ENCODE assay signal across 23 mouse cellular contexts in the genomic region with DNA sequence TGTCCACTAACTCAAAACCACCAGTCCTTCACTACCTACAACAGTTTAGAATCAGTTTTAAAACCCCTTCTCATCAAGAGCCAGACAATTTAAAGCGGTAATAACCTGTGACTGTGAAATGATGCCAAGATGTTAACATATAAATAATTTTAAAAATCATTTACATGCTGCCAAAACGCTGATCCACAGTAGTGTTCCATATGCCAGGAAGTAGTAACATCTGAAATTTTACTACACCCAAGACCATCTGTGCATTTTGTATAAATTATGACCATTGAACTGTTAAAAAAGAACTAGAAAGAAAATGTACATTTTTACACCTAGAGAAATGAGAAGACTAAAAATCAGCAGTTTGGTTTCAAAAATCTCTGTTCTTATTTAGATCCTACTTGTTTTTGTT.
DNase-seq lines count a peak whose midpoint lies in the region; ATAC-seq lines count a peak whose summit lies in the region.
"Had no signal": no experiment of that assay in that cellular context is flagged by ENCODE, and none has a peak within 500 bp of the region (broad histone marks: within the 10 kb centered on the region; RNA-seq: fewer than 3 reads in every experiment).

No protein-coding gene starts in this region.

- no peak overlapping the region for H3K4me2 ChIP-seq in forebrain, embryonic 14.5 days (ENCODE audit: low read length)
- H3K4me2 ChIP-seq: embryonic facial prominence, embryonic 12.5 days had no signal

- no peaks in the 10 kb centered on the region for H3K9me3 ChIP-seq in forebrain, embryonic 14.5 days (replicated peaks; ENCODE audit: control insufficient read depth, low read length)
- H3K9me3 ChIP-seq in forebrain, embryonic 10.5 days = no peaks in the 10 kb centered on the region
- H3K9me3 ChIP-seq: embryonic facial prominence, embryonic 10.5 days had no signal

- no peak overlapping the region for H3K4me3 ChIP-seq in forebrain, embryonic 14.5 days (ENCODE audit: low read depth, low read length)
- no peak overlapping the region for H3K4me3 ChIP-seq in forebrain, embryonic 10.5 days
- H3K4me3 ChIP-seq: embryonic facial prominence, embryonic 10.5 days; embryonic facial prominence, embryonic 12.5 days had no signal

- WGBS in forebrain, embryonic 14.5 days = 65% methylated on average over 2 of the region's 2 CpGs
- WGBS in forebrain, embryonic 10.5 days = 96% methylated on average over 2 of the region's 2 CpGs

- H3K9ac ChIP-seq in forebrain, embryonic 14.5 days (ENCODE audit: low read length) = no peak overlapping the region
- H3K9ac ChIP-seq: embryonic facial prominence, embryonic 12.5 days; forebrain, postnatal 0 days had no signal

- H3K27ac ChIP-seq in forebrain, embryonic 14.5 days (ENCODE audit: low read depth, low read length) = no peak overlapping the region
- no peak overlapping the region for H3K27ac ChIP-seq in forebrain, embryonic 10.5 days
- H3K27ac ChIP-seq: embryonic facial prominence, embryonic 10.5 days; embryonic facial prominence, embryonic 12.5 days had no signal

- H3K4me1 ChIP-seq in forebrain, embryonic 14.5 days (ENCODE audit: control insufficient read depth, insufficient read depth, low read length) = 0 out of 2 replicates have a peak, but pooled peaks cover 2% of the 10 kb centered on the region
- no peaks in the 10 kb centered on the region; the same call in 1 of the 2 replicates for H3K4me1 ChIP-seq in forebrain, embryonic 10.5 days
- H3K4me1 ChIP-seq: embryonic facial prominence, embryonic 10.5 days; embryonic facial prominence, embryonic 12.5 days had no signal

- peak; percentile 46 for DNase-seq in cerebellum, adult 9-10 months
- DNase-seq in cerebellum, adult 18-20 months = no peak
- DNase-seq in forebrain, embryonic 14.5 days (ENCODE audit: low spot score) = peak; percentile 67
- no peak for DNase-seq in forebrain, embryonic 10.5 days (ENCODE audit: extremely low spot score, low spot score)
- no peak for DNase-seq in frontal cortex, postnatal 10 days (ENCODE audit: low spot score in 2 of 2)
- no peak for DNase-seq in layer of hippocampus, postnatal 10 days (ENCODE audit: low spot score in 2 of 2)
- DNase-seq: adrenal gland, adult 8-10 months; adrenal gland, postnatal 14 days; adrenal gland, postnatal 36 days; B cell, adult 2 months; cerebellum, adult 11-12 months; cerebellum, adult 8-10 months; cerebellum, postnatal 10 days; cerebellum, postnatal 25 days; forebrain, postnatal 0 days had no signal

- H3K27me3 ChIP-seq in forebrain, embryonic 14.5 days (replicated peaks; ENCODE audit: control insufficient read depth, insufficient read depth, low read length) = no peaks in the 10 kb centered on the region
- H3K27me3 ChIP-seq in forebrain, embryonic 10.5 days (ENCODE audit: poor library complexity, severe bottlenecking) = no peaks in the 10 kb centered on the region
- H3K27me3 ChIP-seq: CH12.LX; embryonic facial prominence, embryonic 12.5 days had no signal

- no peaks in the 10 kb centered on the region for H3K36me3 ChIP-seq in forebrain, embryonic 14.5 days (ENCODE audit: control insufficient read depth, insufficient read depth, low read length)
- H3K36me3 ChIP-seq in forebrain, embryonic 10.5 days (replicated peaks) = no peaks in the 10 kb centered on the region
- H3K36me3 ChIP-seq: G1E had no signal

- ATAC-seq in forebrain, embryonic 14.5 days = no peak; the same call in 1 of the 2 replicates
- peak; percentile 52; the same call in 1 of the 2 replicates for ATAC-seq in frontal cortex, adult (ENCODE audit: low TSS enrichment)
- ATAC-seq: activated CD4-positive, CD25-positive, alpha-beta regulatory T cell, adult 4 months; CD4-positive, CD25-positive, alpha-beta regulatory T cell, adult 4 months; forebrain, postnatal 0 days; Patski had no signal

Comparison
In these comparisons a context has a peak if more than half of its experiments do, and no peak if none do; other contexts are left out.
1. DNase-seq: peak in cerebellum, adult 9-10 months (single experiment) and forebrain, embryonic 14.5 days (single experiment); none in cerebellum, adult 18-20 months (0 of 2), forebrain, embryonic 10.5 days (single experiment), frontal cortex, postnatal 10 days (0 of 2) and layer of hippocampus, postnatal 10 days (0 of 2).